Mouse (Mus musculus): ENCODE measurements around the gene Omp. TPM values are rescaled to one million over a fixed set of nuclear protein-coding genes. Genes with fewer than 3 reads are reported as not detected.

Omp gene
- polyA plus RNA-seq, 1 experiment from 2014 or later: 0.30 TPM

DNA sequence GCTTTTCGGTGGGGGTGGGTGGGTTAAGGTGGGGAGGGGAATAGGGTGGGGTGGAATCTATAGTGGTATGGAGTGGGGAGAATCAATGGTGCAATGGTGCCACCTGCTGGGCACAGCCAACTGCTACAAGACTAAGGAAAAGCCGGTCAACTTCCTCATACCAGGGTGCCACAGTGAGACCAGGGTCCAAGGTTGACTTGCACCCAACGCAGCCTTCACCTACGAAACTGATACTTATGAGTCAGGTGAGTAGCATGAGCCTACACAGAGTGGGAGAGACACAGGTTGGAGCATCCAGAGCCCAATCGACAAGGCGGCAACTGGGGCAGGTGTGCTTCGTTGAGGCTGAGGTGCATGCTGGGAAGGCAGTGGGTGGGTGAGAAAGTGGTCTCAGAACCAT, 25.0 kb downstream of the Omp start:
- Histone ChIP-seq H3K27me3 (replicated peaks; ENCODE audit: control insufficient read depth, insufficient read depth, low read length) (no peaks in the 10 kb centered on the region), H3K27ac (ENCODE audit: low read depth, low read length) (no peak overlapping the region), H3K4me3 (ENCODE audit: low read depth, low read length) (no peak overlapping the region), H3K9ac (ENCODE audit: low read length) (0 out of 2 replicates have a peak overlapping the region, but pooled peaks have one; percentile 21), H3K4me1 (ENCODE audit: control insufficient read depth, insufficient read depth, low read length) (no peaks in the 10 kb centered on the region), H3K36me3 (ENCODE audit: control insufficient read depth, insufficient read depth, low read length) (no peaks in the 10 kb centered on the region), H3K9me3 (replicated peaks; ENCODE audit: control insufficient read depth, low read length) (no peaks in the 10 kb centered on the region), H3K4me2 (ENCODE audit: low read length) (peak overlapping the region; percentile 47)
- DNase-seq (ENCODE audit: low spot score): peak; percentile 76
- peak; percentile 82 for ATAC-seq
- WGBS: 11% methylated on average over 7 of the region's 7 CpGs

GRCm38 (mm10) chr7:98119961-98120232, 25.4 kb downstream of the Omp start:
- no peaks in the 10 kb centered on the region for H3K9me3 ChIP-seq (replicated peaks; ENCODE audit: control insufficient read depth, low read length)
- no peak for DNase-seq (ENCODE audit: low spot score)
- no peak overlapping the region for H3K4me2 ChIP-seq (ENCODE audit: low read length)
- no peak overlapping the region for H3K4me3 ChIP-seq (ENCODE audit: low read depth, low read length)
- H3K9ac ChIP-seq (ENCODE audit: low read length): no peak overlapping the region
- 78% methylated on average over 2 of the region's 2 CpGs for WGBS
- H3K27ac ChIP-seq (ENCODE audit: low read depth, low read length): no peak overlapping the region
- no peaks in the 10 kb centered on the region for H3K36me3 ChIP-seq (ENCODE audit: control insufficient read depth, insufficient read depth, low read length)
- H3K27me3 ChIP-seq (replicated peaks; ENCODE audit: control insufficient read depth, insufficient read depth, low read length): no peaks in the 10 kb centered on the region
- no peaks in the 10 kb centered on the region for H3K4me1 ChIP-seq (ENCODE audit: control insufficient read depth, insufficient read depth, low read length)
- ATAC-seq: no peak

GRCm38 (mm10) chr7:98119179-98119960, 25.9 kb downstream of the Omp start, which contains the start of gene Myo7a:
Gene Myo7a, minus strand, starts transcription at chr7:98119524.
- Histone ChIP-seq H3K36me3 (ENCODE audit: control insufficient read depth, insufficient read depth, low read length) (no peaks in the 10 kb centered on the region), H3K4me1 (ENCODE audit: control insufficient read depth, insufficient read depth, low read length) (no peaks in the 10 kb centered on the region), H3K27me3 (replicated peaks; ENCODE audit: control insufficient read depth, insufficient read depth, low read length) (no peaks in the 10 kb centered on the region), H3K4me3 (ENCODE audit: low read depth, low read length) (no peak within 1 kb of the TSS), H3K9me3 (replicated peaks; ENCODE audit: control insufficient read depth, low read length) (no peaks in the 10 kb centered on the region), H3K27ac (ENCODE audit: low read depth, low read length) (no peak within 1 kb of the TSS), H3K4me2 (ENCODE audit: low read length) (peak within 1 kb of the TSS; percentile 47), H3K9ac (ENCODE audit: low read length) (0 out of 2 replicates have a peak within 1 kb of the TSS, but pooled peaks have one; percentile 21)
- WGBS: 27% methylated on average over 9 of the region's 9 CpGs
- DNase-seq (ENCODE audit: low spot score) (no peak), ATAC-seq (peak; percentile 18; the same call in 1 of the 2 replicates)

DNA sequence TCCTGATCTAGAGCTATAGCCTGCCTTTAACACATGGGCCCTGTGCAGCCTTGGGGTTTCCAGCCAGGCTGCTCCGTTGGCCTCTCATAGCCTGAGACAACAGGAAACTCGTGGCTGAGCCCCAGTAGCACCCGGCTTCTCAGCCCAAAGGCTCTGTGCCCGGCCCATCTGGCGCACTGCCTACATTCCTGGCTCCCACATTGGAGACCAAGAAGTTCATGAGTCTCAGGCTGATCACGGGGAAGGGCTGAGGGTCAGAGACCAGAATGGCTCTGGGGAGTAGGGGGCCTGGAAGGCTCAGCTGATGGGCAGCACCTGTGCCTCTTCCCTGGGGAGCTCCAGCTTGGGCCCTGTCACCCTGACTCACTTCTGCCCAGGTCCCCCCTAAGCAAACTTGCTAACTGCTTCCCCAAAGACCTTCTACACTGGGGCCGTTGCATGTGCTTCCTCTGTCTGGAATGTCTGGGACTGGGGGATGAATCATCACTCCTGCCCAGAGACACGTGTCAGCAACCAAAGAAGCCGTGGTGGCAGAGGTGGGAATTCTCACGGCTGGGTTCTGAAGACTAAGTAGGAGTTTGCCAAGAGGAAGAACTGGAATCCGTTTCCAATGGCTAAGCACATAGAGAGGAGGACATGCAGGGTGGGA, 28.2 kb downstream of the Omp start:
- H3K9ac ChIP-seq (ENCODE audit: low read length): no peak overlapping the region
- ATAC-seq (no peak), DNase-seq (ENCODE audit: low spot score) (no peak)

GRCm38 (mm10) chr7:98114656-98115055, 30.6 kb downstream of the Omp start:
- Histone ChIP-seq H3K4me2 (ENCODE audit: low read length) (no peak overlapping the region), H3K36me3 (ENCODE audit: control insufficient read depth, insufficient read depth, low read length) (no peaks in the 10 kb centered on the region), H3K4me3 (ENCODE audit: low read depth, low read length) (no peak overlapping the region), H3K9me3 (replicated peaks; ENCODE audit: control insufficient read depth, low read length) (no peaks in the 10 kb centered on the region), H3K27me3 (replicated peaks; ENCODE audit: control insufficient read depth, insufficient read depth, low read length) (peaks cover 3% of the 10 kb centered on the region; the same call in 1 of the 2 replicates), H3K9ac (ENCODE audit: low read length) (no peak overlapping the region), H3K4me1 (ENCODE audit: control insufficient read depth, insufficient read depth, low read length) (peaks cover 3% of the 10 kb centered on the region; the same call in 1 of the 2 replicates), H3K27ac (ENCODE audit: low read depth, low read length) (no peak overlapping the region)
- 72% methylated on average over 6 of the region's 6 CpGs for WGBS
- DNase-seq (ENCODE audit: low spot score): no peak
- ATAC-seq: no peak

More for the DNA sequence above, 28.2 kb downstream of the Omp start:
- no peak overlapping the region for H3K27ac ChIP-seq (ENCODE audit: low read depth, low read length)
- no peak overlapping the region for H3K4me2 ChIP-seq (ENCODE audit: low read length)
- WGBS: 72% methylated on average over 11 of the region's 11 CpGs
- H3K4me3 ChIP-seq (ENCODE audit: low read depth, low read length): no peak overlapping the region
- H3K4me1 ChIP-seq (ENCODE audit: control insufficient read depth, insufficient read depth, low read length): no peaks in the 10 kb centered on the region
- H3K9me3 ChIP-seq (replicated peaks; ENCODE audit: control insufficient read depth, low read length): no peaks in the 10 kb centered on the region
- no peaks in the 10 kb centered on the region for H3K36me3 ChIP-seq (ENCODE audit: control insufficient read depth, insufficient read depth, low read length)
- no peaks in the 10 kb centered on the region for H3K27me3 ChIP-seq (replicated peaks; ENCODE audit: control insufficient read depth, insufficient read depth, low read length)

DNA sequence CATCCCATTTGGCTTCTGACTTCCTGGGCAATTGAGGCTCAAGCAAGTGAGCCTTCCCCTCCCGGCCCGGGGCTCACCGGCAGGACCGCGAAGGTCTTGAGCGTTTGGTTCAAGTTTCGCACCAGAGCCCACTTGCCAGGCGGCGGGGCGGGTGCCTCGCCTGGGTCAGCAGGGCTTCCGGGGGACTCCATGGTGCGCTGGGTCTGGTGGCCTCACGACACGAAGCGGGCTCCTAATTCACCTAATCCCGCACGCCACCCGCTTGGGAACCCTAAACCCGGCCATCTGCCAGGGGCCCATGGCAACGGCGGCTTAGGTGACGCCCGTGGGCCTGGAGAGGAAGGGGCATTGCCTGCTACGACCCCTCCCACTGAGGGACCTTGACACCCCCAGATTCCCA, 34.1 kb downstream of the Omp start:
- Histone ChIP-seq H3K4me1 (ENCODE audit: control insufficient read depth, insufficient read depth, low read length) (peaks cover 3% of the 10 kb centered on the region; the same call in 1 of the 2 replicates), H3K27ac (ENCODE audit: low read depth, low read length) (no peak overlapping the region), H3K36me3 (ENCODE audit: control insufficient read depth, insufficient read depth, low read length) (no peaks in the 10 kb centered on the region), H3K27me3 (replicated peaks; ENCODE audit: control insufficient read depth, insufficient read depth, low read length) (peaks cover 3% of the 10 kb centered on the region; the same call in 1 of the 2 replicates), H3K9ac (ENCODE audit: low read length) (0 out of 2 replicates have a peak overlapping the region, but pooled peaks have one; percentile 32), H3K9me3 (replicated peaks; ENCODE audit: control insufficient read depth, low read length) (no peaks in the 10 kb centered on the region), H3K4me3 (ENCODE audit: low read depth, low read length) (no peak overlapping the region), H3K4me2 (ENCODE audit: low read length) (peak overlapping the region; percentile 38)
- DNase-seq (ENCODE audit: low spot score): no peak
- 13% methylated on average over 25 of the region's 25 CpGs for WGBS
- ATAC-seq: no peak

GRCm38 (mm10) chr7:98109771-98110170, 35.5 kb downstream of the Omp start:
- ATAC-seq (no peak), DNase-seq (ENCODE audit: low spot score) (no peak)
- Histone ChIP-seq H3K9me3 (replicated peaks; ENCODE audit: control insufficient read depth, low read length) (no peaks in the 10 kb centered on the region), H3K4me1 (ENCODE audit: control insufficient read depth, insufficient read depth, low read length) (peaks cover 3% of the 10 kb centered on the region; the same call in 1 of the 2 replicates), H3K4me3 (ENCODE audit: low read depth, low read length) (no peak overlapping the region), H3K9ac (ENCODE audit: low read length) (no peak overlapping the region), H3K27ac (ENCODE audit: low read depth, low read length) (no peak overlapping the region), H3K4me2 (ENCODE audit: low read length) (no peak overlapping the region), H3K36me3 (ENCODE audit: control insufficient read depth, insufficient read depth, low read length) (no peaks in the 10 kb centered on the region), H3K27me3 (replicated peaks; ENCODE audit: control insufficient read depth, insufficient read depth, low read length) (peaks cover 3% of the 10 kb centered on the region; the same call in 1 of the 2 replicates)
- WGBS: 79% methylated on average over 4 of the region's 4 CpGs

GRCm38 (mm10) chr7:98108636-98109430, 36.5 kb downstream of the Omp start:
- Histone ChIP-seq H3K27ac (ENCODE audit: low read depth, low read length) (no peak overlapping the region), H3K36me3 (ENCODE audit: control insufficient read depth, insufficient read depth, low read length) (no peaks in the 10 kb centered on the region), H3K4me1 (ENCODE audit: control insufficient read depth, insufficient read depth, low read length) (peaks cover 3% of the 10 kb centered on the region; the same call in 1 of the 2 replicates), H3K9ac (ENCODE audit: low read length) (no peak overlapping the region), H3K27me3 (replicated peaks; ENCODE audit: control insufficient read depth, insufficient read depth, low read length) (peaks cover 3% of the 10 kb centered on the region; the same call in 1 of the 2 replicates), H3K4me2 (ENCODE audit: low read length) (no peak overlapping the region), H3K9me3 (replicated peaks; ENCODE audit: control insufficient read depth, low read length) (no peaks in the 10 kb centered on the region), H3K4me3 (ENCODE audit: low read depth, low read length) (no peak overlapping the region)
- 83% methylated on average over 16 of the region's 16 CpGs for WGBS
- ATAC-seq (no peak), DNase-seq (ENCODE audit: low spot score) (no peak)
